Mouse (Mus musculus): ENCODE results near the gene Rps16.

DNA sequence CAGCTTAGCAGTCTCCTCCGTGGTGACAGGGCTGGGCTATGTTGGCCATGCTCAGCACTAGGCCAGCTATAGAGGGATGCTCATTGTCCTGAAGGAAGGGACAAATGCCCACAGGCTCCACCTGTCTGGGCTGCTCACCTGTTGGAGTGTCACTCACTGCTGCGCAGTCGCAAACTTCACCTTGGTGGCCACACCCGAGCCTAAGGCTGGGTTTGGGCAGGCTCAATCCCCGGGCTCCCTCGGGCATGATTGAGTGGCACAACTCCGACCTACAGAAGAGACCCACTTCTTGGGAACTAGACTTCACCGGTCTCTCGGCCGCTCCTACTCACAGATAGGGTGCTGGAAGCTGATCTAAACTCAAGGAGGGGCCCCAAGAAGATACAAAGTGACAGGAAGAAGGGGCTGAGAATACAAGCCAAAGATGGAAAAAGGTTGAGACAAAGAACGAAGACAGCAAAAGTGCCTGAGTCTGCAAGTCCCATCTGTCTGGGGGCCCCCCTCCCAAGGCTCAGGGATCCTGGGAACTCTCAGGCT lies 20.6 kb downstream of the Rps16 start:
- TF ChIP-seq CTCF (IDR thresholded peaks at IDR 0.05), result no peak
- no peak for TF ChIP-seq EP300 (IDR thresholded peaks at IDR 0.05)

All from lung, postnatal 0 days (tissue).